Mouse (Mus musculus) embryonic facial prominence, embryonic 11.5 days (tissue): ENCODE results near the gene Egln2. TPM values are rescaled to one million over a fixed set of nuclear protein-coding genes. Genes with fewer than 3 reads are reported as not detected.

Experiments
- ATAC-seq: fragments of 200-750 bp; cut with Nextera tagmentation; replicated peaks from 2 replicates; pipeline ENCODE4 v1.8.0; 2017; ENCODE audit warnings: low read depth; ENCODE audit not compliant: insufficient number of reproducible peaks, low FRiP score, low TSS enrichment
- DNase-seq: peaks from one replicate; pipeline ENCODE4 v3.0.0-alpha.2; 2015; ENCODE audit warnings: low spot score
- H3K27ac ChIP-seq: fragments of 300-500 bp; sonication (generic); replicated peaks from 2 replicates; pipeline ENCODE4 v1.5.1; 2014; ENCODE audit warnings: mild to moderate bottlenecking, low read depth, low read length, control low read depth
- H3K27me3 ChIP-seq: fragments of 300-500 bp; sonication (generic); 2 replicates; pipeline ENCODE4 v1.6.1; 2014; ENCODE audit warnings: mild to moderate bottlenecking, low read length, moderate library complexity, mixed read lengths; ENCODE audit not compliant: control insufficient read depth, insufficient read depth
- H3K36me3 ChIP-seq: fragments of 300-500 bp; sonication (generic); replicated peaks from 2 replicates; pipeline ENCODE4 v1.6.1; 2014; ENCODE audit warnings: low read depth, mild to moderate bottlenecking, low read length, moderate library complexity, mixed read lengths; ENCODE audit not compliant: control insufficient read depth, insufficient read depth
- H3K4me1 ChIP-seq: fragments of 300-500 bp; sonication (generic); 2 replicates; pipeline ENCODE4 v1.6.1; 2014; ENCODE audit warnings: low read length, mixed read lengths; ENCODE audit not compliant: control insufficient read depth, insufficient read depth
- H3K4me2 ChIP-seq: fragments of 300-500 bp; sonication (generic); 2 replicates; pipeline ENCODE4 v1.6.1; 2014; ENCODE audit warnings: low read depth, mild to moderate bottlenecking, control low read depth, low read length, moderate library complexity
- H3K4me3 ChIP-seq: fragments of 300-500 bp; sonication (generic); 2 replicates; pipeline ENCODE4 v1.5.1; 2014; ENCODE audit warnings: low read depth, low read length, control low read depth
- H3K9ac ChIP-seq: fragments of 300-500 bp; sonication (generic); replicated peaks from 2 replicates; pipeline ENCODE4 v1.6.1; 2014; ENCODE audit warnings: mild to moderate bottlenecking, control low read depth, low read length
- H3K9me3 ChIP-seq: fragments of 300-500 bp; sonication (generic); replicated peaks from 2 replicates; pipeline ENCODE4 v1.6.1; 2016; ENCODE audit warnings: mild to moderate bottlenecking, low read length, inconsistent platforms, mixed read lengths; ENCODE audit not compliant: control insufficient read depth
- WGBS: fragments of 180-500 bp; shearing (Covaris S2); extraction: QIAGEN DNeasy Blood & Tissue Kit; methylation state at CpG from one replicate; pipeline ENCODE4 v1.1.7; 2014; 5-methylcytosine and 5-hydroxymethylcytosine counted together
- polyA plus RNA-seq: library from polyadenylated mRNA; unstranded; fragments of >200 nt; fragmentation: Nextera tagmentation; extraction: Ambion mirVana; gene quantifications from 2 replicates; pipeline ENCODE4 v1.2.1, GENCODE M21; 2014

Egln2 gene
- polyA plus RNA-seq, 1 experiment from 2014 or later, result 33.3 TPM

GRCm38 (mm10) chr7:27195681-27196611, 29.3 kb upstream of the Egln2 start, which contains the start of the genes BC024978 and Snrpa:
TSS of gene BC024978 (plus strand) at chr7:27195781.
TSS of gene Snrpa (minus strand) at chr7:27196271.
- ATAC-seq (peak; percentile 99), DNase-seq (peak; percentile 99)
- peak within 1 kb of the TSS; percentile 89 for H3K9ac ChIP-seq
- peaks cover 21% of the 10 kb centered on the region for H3K36me3 ChIP-seq
- peak within 1 kb of the TSS; percentile 81 for H3K4me3 ChIP-seq
- 1% methylated on average over 64 of the region's 64 CpGs for WGBS
- no peaks in the 10 kb centered on the region for H3K9me3 ChIP-seq
- H3K4me1 ChIP-seq, result 0 out of 2 replicates have a peak, but pooled peaks cover 3% of the 10 kb centered on the region
- no peaks in the 10 kb centered on the region for H3K27me3 ChIP-seq
- peak within 1 kb of the TSS; percentile 97 for H3K27ac ChIP-seq
- peak within 1 kb of the TSS; percentile 86 for H3K4me2 ChIP-seq

DNA sequence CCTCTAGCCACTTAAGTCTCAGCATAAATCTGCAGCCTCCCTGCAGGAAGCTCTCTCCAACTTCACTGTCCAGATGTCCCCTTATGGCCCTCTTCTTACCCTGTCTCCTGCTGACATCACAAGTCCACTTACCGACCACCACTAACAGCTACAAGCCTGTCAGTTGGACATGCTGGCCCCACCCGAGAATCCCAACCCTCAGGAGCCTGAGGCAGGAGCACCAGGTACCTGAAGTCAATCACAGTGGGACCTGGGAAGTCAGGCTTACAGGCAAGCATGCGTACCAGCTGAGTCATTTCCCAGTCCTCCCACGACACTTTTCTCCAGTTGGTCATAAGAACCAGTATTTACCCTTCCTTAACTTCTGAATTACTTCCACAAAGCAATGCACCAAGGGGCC, 27.1 kb upstream of the Egln2 start:
- 82% methylated on average over 4 of the region's 4 CpGs for WGBS
- Histone ChIP-seq H3K9me3 (no peaks in the 10 kb centered on the region), H3K4me1 (0 out of 2 replicates have a peak, but pooled peaks cover 3% of the 10 kb centered on the region), H3K27me3 (no peaks in the 10 kb centered on the region), H3K9ac (no peak overlapping the region), H3K4me2 (no peak overlapping the region; the same call in 1 of the 2 replicates), H3K4me3 (no peak overlapping the region), H3K27ac (no peak overlapping the region), H3K36me3 (peaks cover 32% of the 10 kb centered on the region)
- DNase-seq (no peak), ATAC-seq (no peak)

DNA sequence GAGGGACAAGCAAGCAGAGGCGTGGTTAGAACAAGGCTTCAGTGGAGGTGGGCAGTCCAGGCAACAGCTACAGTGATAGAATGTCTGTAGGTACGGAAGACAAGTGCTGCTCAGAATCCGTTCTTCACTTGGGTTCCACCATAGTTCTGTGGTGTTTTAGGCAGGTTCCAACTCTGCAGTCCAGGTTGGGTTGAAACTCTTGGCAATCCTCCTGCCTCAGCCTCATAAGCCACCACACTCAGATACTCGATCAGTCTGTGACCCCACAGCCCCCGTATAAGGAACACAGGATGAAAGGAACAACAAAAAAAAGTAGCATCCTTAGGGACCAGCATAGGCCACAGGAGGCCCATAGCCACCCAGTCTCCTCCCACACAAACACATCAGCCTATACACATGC, 25.8 kb upstream of the Egln2 start:
- no peaks in the 10 kb centered on the region for H3K9me3 ChIP-seq
- no peak overlapping the region for H3K9ac ChIP-seq
- H3K27me3 ChIP-seq, result no peaks in the 10 kb centered on the region
- no peak overlapping the region for H3K4me2 ChIP-seq
- H3K36me3 ChIP-seq, result peaks cover 32% of the 10 kb centered on the region
- 96% methylated on average over 5 of the region's 5 CpGs for WGBS
- H3K4me1 ChIP-seq, result 0 out of 2 replicates have a peak, but pooled peaks cover 3% of the 10 kb centered on the region
- ATAC-seq, result no peak
- no peak for DNase-seq
- 0 out of 2 replicates have a peak overlapping the region, but pooled peaks have one; percentile 8 for H3K27ac ChIP-seq
- no peak overlapping the region for H3K4me3 ChIP-seq

DNA sequence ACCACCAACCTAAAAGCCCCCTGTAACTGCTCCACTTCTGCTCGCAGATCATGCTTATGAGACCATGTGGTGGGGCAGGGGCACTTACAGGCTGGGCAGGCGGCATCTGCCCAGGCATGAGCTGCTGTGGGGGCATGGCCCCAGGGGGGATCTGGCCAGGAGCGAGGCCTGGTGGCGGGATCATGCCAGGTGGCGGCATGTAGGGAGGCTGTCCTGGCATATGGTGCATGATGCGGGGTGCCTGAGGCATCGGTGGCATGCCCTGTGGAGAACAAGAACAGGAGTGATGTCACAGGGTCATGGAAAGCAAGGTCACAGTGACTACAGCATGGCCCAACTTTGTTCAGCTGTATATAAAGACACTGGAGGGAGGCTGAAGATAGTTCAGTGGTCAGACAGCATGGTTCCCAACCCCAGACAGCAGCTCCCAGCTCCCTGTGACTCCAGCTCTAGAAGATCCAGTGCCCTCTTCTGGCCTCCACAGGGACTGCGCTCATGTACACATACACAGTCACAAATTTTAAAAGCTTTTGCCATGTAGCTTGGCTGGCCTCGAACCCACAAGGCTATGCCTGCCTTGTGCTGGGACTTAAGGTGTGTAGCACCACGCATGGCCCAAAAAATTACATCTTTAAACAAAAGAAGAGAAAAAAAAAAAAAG, 22.8 kb upstream of the Egln2 start:
- no peaks in the 10 kb centered on the region for H3K27me3 ChIP-seq
- no peak for ATAC-seq
- H3K4me1 ChIP-seq, result 0 out of 2 replicates have a peak, but pooled peaks cover 3% of the 10 kb centered on the region
- 95% methylated on average over 10 of the region's 10 CpGs for WGBS
- no peak for DNase-seq
- H3K27ac ChIP-seq, result no peak overlapping the region
- no peaks in the 10 kb centered on the region for H3K9me3 ChIP-seq
- H3K4me2 ChIP-seq, result no peak overlapping the region
- H3K4me3 ChIP-seq, result no peak overlapping the region
- peaks cover 42% of the 10 kb centered on the region for H3K36me3 ChIP-seq
- no peak overlapping the region for H3K9ac ChIP-seq

- Histone ChIP-seq H3K27me3 (no peaks in the 10 kb centered on the region), H3K4me1 (no peaks in the 10 kb centered on the region), H3K9me3 (no peaks in the 10 kb centered on the region), H3K36me3 (peaks cover 21% of the 10 kb centered on the region), H3K9ac (no peak overlapping the region), H3K4me2 (no peak overlapping the region), H3K4me3 (no peak overlapping the region), H3K27ac (no peak overlapping the region)
- WGBS, result 90% methylated on average over 5 of the region's 5 CpGs
- ATAC-seq, result no peak
- DNase-seq, result no peak
These were observed 19.4 kb upstream of the Egln2 start for GRCm38 (mm10) chr7:27185986-27186385.

DNA sequence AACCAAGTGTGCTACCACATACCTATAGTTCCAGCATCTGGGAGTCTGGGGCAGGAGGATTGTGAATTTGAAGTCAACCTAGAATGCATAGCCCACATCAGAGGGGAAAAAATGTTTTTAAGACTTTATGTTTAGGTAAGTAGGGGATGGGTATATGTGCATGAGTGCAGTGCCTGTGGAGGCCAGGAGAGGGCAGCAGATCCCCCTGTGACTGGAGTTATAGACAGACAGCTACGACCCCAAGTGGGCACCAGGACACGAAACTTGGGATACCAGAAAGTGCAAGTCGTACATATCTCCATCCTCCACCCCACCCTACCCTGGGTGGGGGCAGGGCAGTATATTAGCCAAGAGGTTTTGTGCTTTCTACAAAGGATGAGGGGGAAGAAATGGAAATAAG, 18.4 kb upstream of the Egln2 start:
- no peaks in the 10 kb centered on the region for H3K27me3 ChIP-seq
- H3K9me3 ChIP-seq, result no peaks in the 10 kb centered on the region
- ATAC-seq (no peak), DNase-seq (peak; percentile 54)
- no peaks in the 10 kb centered on the region for H3K4me1 ChIP-seq
- H3K4me3 ChIP-seq, result no peak overlapping the region
- H3K27ac ChIP-seq, result no peak overlapping the region
- H3K36me3 ChIP-seq, result peaks cover 18% of the 10 kb centered on the region
- WGBS, result 70% methylated on average over 3 of the region's 3 CpGs
- H3K4me2 ChIP-seq, result no peak overlapping the region
- no peak overlapping the region for H3K9ac ChIP-seq

DNA sequence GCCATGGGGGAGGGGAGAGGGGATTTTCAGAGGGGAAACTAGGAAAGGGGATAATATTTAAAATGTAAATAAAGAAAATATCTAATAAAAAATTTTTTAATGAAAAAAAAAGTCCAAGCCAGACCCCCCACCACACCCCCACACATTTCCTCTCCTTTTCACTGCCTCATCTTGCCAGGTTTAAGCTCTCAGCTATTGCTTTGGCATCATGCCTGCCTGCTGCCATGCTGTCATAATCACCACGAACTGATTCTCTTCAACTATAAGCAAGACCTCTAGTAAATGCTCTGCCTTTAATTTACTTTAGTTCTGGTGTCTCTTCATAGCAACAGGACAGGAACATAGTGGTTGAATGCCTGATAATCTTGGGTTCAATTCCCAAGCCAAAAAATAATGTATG, 15.9 kb upstream of the Egln2 start:
- Histone ChIP-seq H3K27ac (no peak overlapping the region), H3K36me3 (peaks cover 11% of the 10 kb centered on the region), H3K4me1 (no peaks in the 10 kb centered on the region), H3K9ac (no peak overlapping the region), H3K9me3 (no peaks in the 10 kb centered on the region), H3K4me2 (no peak overlapping the region), H3K4me3 (no peak overlapping the region), H3K27me3 (no peaks in the 10 kb centered on the region)
- 82% methylated on average over 1 of the region's 1 CpGs for WGBS
- no peak for DNase-seq
- no peak for ATAC-seq
